Mouse (Mus musculus) layer of hippocampus, adult 11-12 months (tissue): Measurements from ENCODE around the gene Desi1.
A peak's percentile ranks its signal among the peaks of the same experiment; 100 is the strongest.
"Not testable (repeated sequence)": the region's sequence is repeated elsewhere in the genome, so short reads cannot be mapped to it uniquely, and the experiment has no call there.

Experiments used
- DNase-seq: peaks from one replicate; pipeline ENCODE4 v3.0.0; 2022; ENCODE audit warnings: low spot score

The Desi1 gene

GRCm38 (mm10) chr15:82019288-82019687, 14.4 kb downstream of the Desi1 start:
- DNase-seq: no peak

- no peak for DNase-seq
Measured at GRCm38 (mm10) chr15:82017461-82017860, 16.2 kb downstream of the Desi1 start.

- DNase-seq: no peak
Measured at GRCm38 (mm10) chr15:82016830-82017229, 16.8 kb downstream of the Desi1 start.

GRCm38 (mm10) chr15:82016101-82016808, 17.4 kb downstream of the Desi1 start:
- peak; percentile 99 for DNase-seq

GRCm38 (mm10) chr15:82015392-82016100, 18.1 kb downstream of the Desi1 start:
- peak; percentile 40 for DNase-seq

- DNase-seq: no peak
Measured at GRCm38 (mm10) chr15:82014745-82015391, 18.8 kb downstream of the Desi1 start.

GRCm38 (mm10) chr15:82011947-82012346, 21.7 kb downstream of the Desi1 start:
- DNase-seq: no peak

GRCm38 (mm10) chr15:82004257-82004656, 29.4 kb downstream of the Desi1 start:
- DNase-seq: no peak

GRCm38 (mm10) chr15:81993992-81994391, 39.7 kb downstream of the Desi1 start:
- DNase-seq: no peak

- no peak for DNase-seq
Measured at GRCm38 (mm10) chr15:81990549-81990948, 43.1 kb downstream of the Desi1 start.

GRCm38 (mm10) chr15:81989371-81990062, 44.1 kb downstream of the Desi1 start:
- DNase-seq: peak; percentile 94

- no peak for DNase-seq
Measured at GRCm38 (mm10) chr15:81987646-81988045, 46.0 kb downstream of the Desi1 start, which contains the start of gene Xrcc6. Xrcc6 (plus strand) TSS chr15:81987835.

- DNase-seq: no peak
Measured at GRCm38 (mm10) chr15:81985267-81986161, 48.1 kb downstream of the Desi1 start.

GRCm38 (mm10) chr15:81982173-81982572, 51.5 kb downstream of the Desi1 start:
- DNase-seq: no peak

GRCm38 (mm10) chr15:81980321-81980720, 53.3 kb downstream of the Desi1 start, which contains the start of gene 1700029P11Rik:
1700029P11Rik (plus strand) TSS chr15:81980540.
- no peak for DNase-seq

- not testable (repeated sequence) for DNase-seq
Measured at GRCm38 (mm10) chr15:81975156-81975555, 58.5 kb downstream of the Desi1 start.

GRCm38 (mm10) chr15:81970498-81970897, 63.2 kb downstream of the Desi1 start:
- DNase-seq: not testable (repeated sequence)

- DNase-seq: not testable (repeated sequence)
Measured at GRCm38 (mm10) chr15:81969635-81970034, 64.0 kb downstream of the Desi1 start.

- no peak for DNase-seq
Measured at GRCm38 (mm10) chr15:81969173-81969572, 64.5 kb downstream of the Desi1 start.

- no peak for DNase-seq
Measured at GRCm38 (mm10) chr15:81968447-81968846, 65.2 kb downstream of the Desi1 start.

- no peak for DNase-seq
Measured at GRCm38 (mm10) chr15:81967821-81968220, 65.8 kb downstream of the Desi1 start.
